Mouse (Mus musculus) neural tube, embryonic 14.5 days (tissue): Measurements from ENCODE around the gene Adgra3. TPM values are rescaled to one million over a fixed set of nuclear protein-coding genes. Genes with fewer than 3 reads are reported as not detected.

ENCODE experiments used
- ATAC-seq: fragments of 200-750 bp; cut with Nextera tagmentation; 2 replicates; pipeline ENCODE4 v1.8.0; 2017; ENCODE audit warnings: low read depth, mild to moderate bottlenecking, moderate TSS enrichment, moderate library complexity
- H3K27ac ChIP-seq: fragments of 300-500 bp; sonication (generic); 2 replicates; pipeline ENCODE4 v1.5.1; 2014; ENCODE audit warnings: low read depth, mild to moderate bottlenecking, control low read depth, low read length, moderate library complexity, mixed read lengths
- H3K27me3 ChIP-seq: fragments of 300-500 bp; sonication (generic); 2 replicates; pipeline ENCODE4 v1.6.1; 2014; ENCODE audit warnings: low read length; ENCODE audit not compliant: control insufficient read depth, insufficient read depth
- H3K36me3 ChIP-seq: fragments of 300-500 bp; sonication (generic); 2 replicates; pipeline ENCODE4 v1.6.1; 2014; ENCODE audit warnings: low read length, mixed read lengths; ENCODE audit not compliant: control insufficient read depth, insufficient read depth
- H3K4me1 ChIP-seq: fragments of 300-500 bp; sonication (generic); 2 replicates; pipeline ENCODE4 v1.6.1; 2014; ENCODE audit warnings: low read length; ENCODE audit not compliant: control insufficient read depth, insufficient read depth
- H3K4me2 ChIP-seq: fragments of 300-500 bp; sonication (generic); 2 replicates; pipeline ENCODE4 v1.6.1; 2014; ENCODE audit warnings: mild to moderate bottlenecking, low read depth, low read length, control low read depth
- H3K4me3 ChIP-seq: fragments of 300-500 bp; sonication (generic); 2 replicates; pipeline ENCODE4 v1.5.1; 2014; ENCODE audit warnings: low read depth, low read length, control low read depth, mixed read lengths
- H3K9ac ChIP-seq: fragments of 300-500 bp; sonication (generic); replicated peaks from 2 replicates; pipeline ENCODE4 v1.6.1; 2014; ENCODE audit warnings: low read depth, mild to moderate bottlenecking, control low read depth, low read length, mixed read lengths
- H3K9me3 ChIP-seq: fragments of 300-500 bp; sonication (generic); 2 replicates; pipeline ENCODE4 v1.6.1; 2016; ENCODE audit warnings: low read length; ENCODE audit not compliant: control insufficient read depth
- WGBS: fragments of 180-500 bp; shearing (Covaris S2); extraction: QIAGEN DNeasy Blood & Tissue Kit; methylation state at CpG from one replicate; pipeline ENCODE4 v1.1.7; 2014; 5-methylcytosine and 5-hydroxymethylcytosine counted together
- polyA plus RNA-seq: library from polyadenylated mRNA; unstranded; fragments of >200 nt; fragmentation: Nextera tagmentation; extraction: Ambion mirVana; gene quantifications from 2 replicates; pipeline ENCODE4 v1.2.1, GENCODE M21; 2014

Adgra3 gene
- polyA plus RNA-seq, 1 experiment from 2014 or later: 18.0 TPM

DNA sequence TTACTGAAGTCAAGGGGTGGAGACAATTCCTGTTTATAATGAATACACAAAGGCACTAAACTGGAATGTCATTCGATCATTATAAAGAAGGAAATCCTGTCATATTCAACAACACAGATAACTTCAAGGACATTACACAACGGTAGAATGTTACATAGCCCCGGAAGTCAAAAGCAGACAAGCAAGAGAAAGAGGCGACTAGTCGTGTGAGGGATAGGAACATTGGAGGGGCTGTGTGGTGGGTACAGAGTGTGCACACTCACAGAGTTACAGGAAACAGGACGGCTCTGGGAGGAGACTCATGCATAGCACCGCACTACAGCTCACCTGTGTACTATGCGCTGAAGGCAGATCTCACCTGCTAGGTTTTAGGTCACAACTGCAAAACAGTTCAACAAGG lies 89.1 kb downstream of the Adgra3 start:
- Histone ChIP-seq H3K36me3 (no peaks in the 10 kb centered on the region), H3K4me2 (no peak overlapping the region), H3K27me3 (no peaks in the 10 kb centered on the region), H3K27ac (no peak overlapping the region), H3K9ac (no peak overlapping the region), H3K4me3 (no peak overlapping the region), H3K9me3 (no peaks in the 10 kb centered on the region), H3K4me1 (no peaks in the 10 kb centered on the region)
- WGBS: 95% methylated on average over 8 of the region's 8 CpGs
- ATAC-seq: no peak

DNA sequence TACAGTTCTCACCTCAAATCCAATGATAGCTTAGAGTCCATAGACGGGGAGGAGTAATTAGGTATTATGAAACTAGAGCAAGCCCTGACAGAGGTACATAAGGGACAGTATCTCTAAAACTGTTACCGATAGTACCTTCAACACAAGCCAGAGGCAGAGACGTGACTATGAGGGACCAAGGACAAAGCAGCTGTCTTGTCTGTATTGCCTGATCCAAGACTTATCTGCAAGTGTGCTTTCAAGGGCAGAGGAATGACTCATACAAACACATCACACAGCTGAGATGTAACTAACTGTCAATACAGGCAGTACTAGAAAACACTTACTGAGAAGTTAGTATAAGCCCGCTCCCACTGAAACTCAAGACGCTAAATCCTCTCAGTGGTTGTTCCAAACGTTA lies 91.1 kb downstream of the Adgra3 start:
- 91% methylated on average over 6 of the region's 6 CpGs for WGBS

DNA sequence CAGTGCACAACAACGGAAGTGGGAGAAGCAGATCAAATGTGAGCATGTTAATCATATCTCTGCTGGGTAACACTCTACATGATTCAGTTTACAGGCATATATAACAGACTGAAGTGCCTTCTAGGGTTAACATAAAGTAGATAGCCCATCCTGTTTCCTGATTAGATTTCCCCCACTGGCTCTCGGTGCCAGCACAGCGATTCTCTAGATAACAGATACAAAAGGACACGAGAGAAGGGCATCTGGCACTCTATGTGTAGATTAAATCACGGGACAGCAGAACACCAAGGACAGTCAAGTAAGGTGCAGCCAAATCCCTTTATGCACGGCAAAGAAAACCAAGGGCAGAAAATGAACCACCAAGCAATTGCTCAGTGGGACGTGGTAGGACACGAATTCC lies 93.0 kb downstream of the Adgra3 start:
- ATAC-seq: no peak
- 87% methylated on average over 8 of the region's 8 CpGs for WGBS
- no peak overlapping the region for H3K4me3 ChIP-seq
- no peak overlapping the region for H3K27ac ChIP-seq
- no peaks in the 10 kb centered on the region for H3K4me1 ChIP-seq
- no peak overlapping the region for H3K4me2 ChIP-seq
- no peak overlapping the region for H3K9ac ChIP-seq
- no peaks in the 10 kb centered on the region for H3K27me3 ChIP-seq
- H3K9me3 ChIP-seq: no peaks in the 10 kb centered on the region
- peaks cover 11% of the 10 kb centered on the region; the same call in 1 of the 2 replicates for H3K36me3 ChIP-seq

More for the DNA sequence above, 91.1 kb downstream of the Adgra3 start:
- no peak for ATAC-seq
- Histone ChIP-seq H3K27me3 (no peaks in the 10 kb centered on the region), H3K36me3 (0 out of 2 replicates have a peak, but pooled peaks cover 4% of the 10 kb centered on the region), H3K27ac (no peak overlapping the region), H3K4me1 (no peaks in the 10 kb centered on the region), H3K4me3 (no peak overlapping the region), H3K9me3 (no peaks in the 10 kb centered on the region), H3K9ac (no peak overlapping the region), H3K4me2 (no peak overlapping the region)

DNA sequence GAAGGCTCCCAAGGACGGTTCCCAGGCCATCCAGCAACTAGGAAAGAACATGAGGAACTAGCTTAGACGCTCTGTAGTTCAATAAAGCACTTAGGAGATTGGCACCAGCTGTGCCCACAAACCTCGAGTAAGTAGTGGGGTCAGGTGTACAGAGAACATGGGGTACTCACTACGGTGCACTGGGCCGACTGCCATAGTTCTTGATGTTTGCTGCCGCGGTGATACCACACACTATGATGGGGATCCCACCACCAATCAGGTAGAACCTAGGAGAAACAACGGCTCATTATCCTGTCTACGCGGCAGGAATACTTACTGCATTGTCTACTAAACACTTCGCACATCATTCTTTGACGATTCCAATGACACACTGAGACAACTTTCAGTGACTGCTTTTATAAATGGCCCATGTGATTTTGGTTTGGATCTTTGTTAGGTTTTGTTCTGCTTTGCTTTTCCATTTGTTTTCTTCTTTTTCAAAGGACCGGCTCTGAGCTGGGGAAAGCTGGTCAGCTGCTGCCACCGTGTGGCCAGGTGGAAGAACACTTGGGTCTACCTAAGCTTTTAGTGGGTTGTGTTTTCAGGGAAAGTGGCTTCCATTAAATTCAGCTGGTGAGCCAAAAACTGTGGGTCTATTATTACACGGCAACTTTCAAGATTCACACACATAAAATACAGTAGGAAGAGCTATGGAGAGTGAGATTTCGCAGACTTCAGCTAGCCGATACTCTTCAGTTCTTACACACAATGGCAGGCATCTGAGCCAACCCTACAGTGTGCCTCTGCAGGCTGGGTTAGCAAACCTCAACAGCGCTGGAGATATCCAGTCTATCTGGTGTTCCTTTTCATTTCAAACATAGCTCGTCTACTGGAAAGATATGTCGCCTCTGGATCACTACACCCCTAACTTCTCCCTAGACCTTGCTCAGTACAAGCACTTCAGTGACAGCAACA lies 97.1 kb downstream of the Adgra3 start:
- Histone ChIP-seq H3K36me3 (peaks cover 15% of the 10 kb centered on the region; the same call in 1 of the 2 replicates), H3K9me3 (no peaks in the 10 kb centered on the region), H3K4me1 (no peaks in the 10 kb centered on the region), H3K4me2 (no peak overlapping the region), H3K9ac (no peak overlapping the region), H3K4me3 (no peak overlapping the region), H3K27me3 (no peaks in the 10 kb centered on the region), H3K27ac (no peak overlapping the region)
- peak; percentile 82 for ATAC-seq
- 85% methylated on average over 20 of the region's 20 CpGs for WGBS

DNA sequence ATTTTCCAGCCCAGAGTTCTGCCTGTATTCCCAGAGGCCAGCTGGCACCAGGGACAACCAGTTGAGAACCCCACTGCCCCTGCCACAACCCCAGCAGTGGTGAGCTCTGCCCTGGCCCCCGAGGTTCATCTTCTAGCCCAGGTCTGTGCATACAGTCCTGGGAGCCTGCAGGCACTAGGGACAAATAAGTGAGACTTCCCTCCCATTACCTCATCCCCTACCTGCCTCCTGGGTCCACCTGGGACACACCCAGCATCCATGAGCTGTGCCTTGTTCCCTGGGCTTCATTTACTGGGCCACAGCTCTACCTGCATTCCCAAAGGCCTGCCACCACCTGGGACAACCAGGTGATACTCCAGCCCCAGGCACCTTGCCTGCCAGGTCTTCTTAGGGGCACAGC lies 122.5 kb downstream of the Adgra3 start:
- no peak for ATAC-seq
- no peaks in the 10 kb centered on the region for H3K9me3 ChIP-seq
- WGBS: 93% methylated on average over 1 of the region's 1 CpGs
- no peak overlapping the region for H3K4me2 ChIP-seq
- H3K27me3 ChIP-seq: no peaks in the 10 kb centered on the region
- H3K9ac ChIP-seq: no peak overlapping the region
- H3K4me1 ChIP-seq: no peaks in the 10 kb centered on the region
- no peak overlapping the region for H3K27ac ChIP-seq
- no peaks in the 10 kb centered on the region for H3K36me3 ChIP-seq
- no peak overlapping the region for H3K4me3 ChIP-seq

DNA sequence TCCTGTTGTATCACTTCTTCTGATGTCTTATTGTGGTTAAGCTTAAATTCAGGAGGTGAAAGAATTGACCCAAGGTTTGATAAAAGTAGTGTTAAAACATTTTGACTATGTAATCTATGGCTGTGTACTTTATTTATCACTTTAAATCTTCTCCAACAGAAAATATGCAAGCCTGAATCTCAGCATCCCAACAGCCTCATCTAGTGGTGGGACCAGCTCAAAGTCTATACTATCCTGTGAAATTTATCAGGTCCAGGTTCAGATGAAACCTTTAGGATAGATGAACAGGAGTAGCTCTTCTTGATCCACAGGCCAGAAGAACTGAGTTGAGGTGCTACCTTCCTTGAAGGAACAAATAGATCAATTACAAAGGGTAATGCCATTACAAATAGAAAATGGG lies 134.1 kb downstream of the Adgra3 start:
- Histone ChIP-seq H3K4me3 (no peak overlapping the region), H3K4me1 (no peaks in the 10 kb centered on the region), H3K27ac (no peak overlapping the region), H3K27me3 (no peaks in the 10 kb centered on the region), H3K9ac (no peak overlapping the region), H3K4me2 (no peak overlapping the region), H3K9me3 (no peaks in the 10 kb centered on the region), H3K36me3 (no peaks in the 10 kb centered on the region)
- ATAC-seq: no peak

DNA sequence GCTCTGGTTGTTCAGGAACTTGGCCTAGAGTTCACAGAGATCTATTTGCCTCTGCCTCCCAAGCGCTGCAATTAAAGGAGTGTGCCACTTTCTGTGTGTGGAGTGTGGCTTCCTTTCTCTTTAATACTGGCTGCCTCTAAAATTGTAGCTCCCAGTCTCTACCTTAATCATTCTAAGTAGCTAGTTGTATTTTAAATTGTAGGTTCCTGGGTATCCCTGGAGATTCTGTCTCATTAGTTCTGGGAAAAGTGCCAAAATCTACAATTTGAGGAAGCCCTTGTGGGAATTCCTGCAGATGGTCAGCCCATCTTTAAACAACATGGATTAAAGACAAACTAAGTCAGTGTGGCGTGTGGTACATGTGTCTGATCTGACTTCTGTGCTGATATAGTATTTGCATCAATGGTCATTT lies 143.1 kb downstream of the Adgra3 start:
- H3K36me3 ChIP-seq: no peaks in the 10 kb centered on the region
- no peaks in the 10 kb centered on the region for H3K9me3 ChIP-seq
- H3K27ac ChIP-seq: no peak overlapping the region
- peak; percentile 68; the same call in 1 of the 2 replicates for ATAC-seq
- no peak overlapping the region for H3K4me2 ChIP-seq
- no peak overlapping the region for H3K9ac ChIP-seq
- H3K27me3 ChIP-seq: no peaks in the 10 kb centered on the region
- WGBS: 46% methylated on average over 2 of the region's 2 CpGs
- H3K4me1 ChIP-seq: 0 out of 2 replicates have a peak, but pooled peaks cover 3% of the 10 kb centered on the region
- H3K4me3 ChIP-seq: no peak overlapping the region
